Comparison of ENCODE assay signal across 32 mouse cellular contexts in genomic region chr1:194775656-194776374, GRCm38 (mm10).
A peak's percentile ranks its signal among the peaks of the same experiment; 100 is the strongest.
DNase-seq lines count a peak whose midpoint lies in the region; ATAC-seq lines count a peak whose summit lies in the region.
"Had no signal": no experiment of that assay in that cellular context is flagged by ENCODE, and none has a peak within 500 bp of the region (broad histone marks: within the 10 kb centered on the region; RNA-seq: fewer than 3 reads in every experiment).

No protein-coding gene starts in this region.

- H3K9me3 ChIP-seq in liver, embryonic 13.5 days (replicated peaks) = no peaks in the 10 kb centered on the region
- no peaks in the 10 kb centered on the region for H3K9me3 ChIP-seq in liver, embryonic 11.5 days (ENCODE audit: control insufficient read depth, low read length)
- H3K9me3 ChIP-seq: embryonic facial prominence, embryonic 12.5 days; heart, embryonic 13.5 days; hindbrain, embryonic 10.5 days; intestine, embryonic 15.5 days; midbrain, embryonic 15.5 days; stomach, embryonic 15.5 days had no signal

- H3K4me2 ChIP-seq in liver, embryonic 13.5 days = no peak overlapping the region
- H3K4me2 ChIP-seq in liver, embryonic 11.5 days = no peak overlapping the region
- H3K4me2 ChIP-seq: embryonic facial prominence, embryonic 12.5 days; heart, embryonic 13.5 days; intestine, embryonic 15.5 days; midbrain, embryonic 15.5 days; stomach, embryonic 15.5 days had no signal

- H3K9ac ChIP-seq in liver, embryonic 13.5 days = no peak overlapping the region
- no peak overlapping the region for H3K9ac ChIP-seq in liver, embryonic 11.5 days (ENCODE audit: low read depth, low read length)
- H3K9ac ChIP-seq: embryonic facial prominence, embryonic 12.5 days; heart, embryonic 13.5 days; intestine, embryonic 15.5 days; liver, embryonic 14.5 days; midbrain, embryonic 15.5 days; stomach, embryonic 15.5 days had no signal

- no peaks in the 10 kb centered on the region for H3K36me3 ChIP-seq in liver, embryonic 13.5 days
- H3K36me3 ChIP-seq in liver, embryonic 11.5 days (ENCODE audit: control insufficient read depth, insufficient read depth, low read length) = no peaks in the 10 kb centered on the region
- H3K36me3 ChIP-seq: embryonic facial prominence, embryonic 12.5 days; intestine, embryonic 15.5 days; stomach, embryonic 15.5 days had no signal

- H3K4me1 ChIP-seq in liver, embryonic 13.5 days (replicated peaks) = peaks cover 41% of the 10 kb centered on the region
- peaks cover 6% of the 10 kb centered on the region; the same call in 1 of the 2 replicates for H3K4me1 ChIP-seq in liver, embryonic 11.5 days (replicated peaks; ENCODE audit: control insufficient read depth, insufficient read depth, low read length)
- H3K4me1 ChIP-seq: embryonic facial prominence, embryonic 12.5 days; heart, embryonic 13.5 days; hindbrain, embryonic 10.5 days; intestine, embryonic 15.5 days; midbrain, embryonic 15.5 days; stomach, embryonic 15.5 days had no signal

- no peak for DNase-seq in liver, embryonic 13.5 days
- DNase-seq in liver, embryonic 11.5 days (ENCODE audit: low spot score) = no peak
- DNase-seq in A20 (ENCODE audit: low read depth, low spot score) = peak; percentile 75
- DNase-seq in skeletal muscle tissue, adult 2 months (ENCODE audit: low read depth, low spot score) = peak; percentile 8
- DNase-seq in thymus, postnatal 14 days = no peak
- no peak for DNase-seq in adrenal gland, adult 18-20 months (ENCODE audit: low spot score in 2 of 2)
- DNase-seq: adrenal gland, adult 2 months; cerebellum, adult 8-10 months; cerebellum, postnatal 36 days; embryo, embryonic 11 days; gastrocnemius, adult 2 months; gastrocnemius, postnatal 36 days; heart, postnatal 10 days; kidney, adult 9 months; kidney, postnatal 10 days; layer of hippocampus, postnatal 36 days; left cerebral cortex, postnatal 4 days; lung, adult 2 months; lung, postnatal 14 days; thymus, adult 18-20 months; thymus, postnatal 36 days had no signal

- H3K27me3 ChIP-seq in liver, embryonic 13.5 days = no peaks in the 10 kb centered on the region
- no peaks in the 10 kb centered on the region for H3K27me3 ChIP-seq in liver, embryonic 11.5 days (replicated peaks; ENCODE audit: control insufficient read depth, insufficient read depth, low read length)
- H3K27me3 ChIP-seq: embryonic facial prominence, embryonic 12.5 days; heart, embryonic 13.5 days; intestine, embryonic 15.5 days; midbrain, embryonic 15.5 days; stomach, embryonic 15.5 days had no signal

- peak overlapping the region; percentile 37; the same call in 1 of the 2 replicates for H3K27ac ChIP-seq in liver, embryonic 13.5 days
- H3K27ac ChIP-seq in liver, embryonic 11.5 days (ENCODE audit: low read depth, low read length) = no peak overlapping the region
- H3K27ac ChIP-seq: embryonic facial prominence, embryonic 12.5 days; gastrocnemius, adult 2 months; heart, embryonic 13.5 days; hindbrain, embryonic 10.5 days; intestine, embryonic 15.5 days; liver, embryonic 14.5 days; midbrain, embryonic 15.5 days; stomach, embryonic 15.5 days had no signal

- H3K4me3 ChIP-seq in liver, embryonic 13.5 days (replicated peaks) = no peak overlapping the region
- H3K4me3 ChIP-seq in liver, embryonic 11.5 days (ENCODE audit: low read depth, low read length) = no peak overlapping the region
- H3K4me3 ChIP-seq: embryonic facial prominence, embryonic 12.5 days; gastrocnemius, adult 2 months; heart, embryonic 13.5 days; hindbrain, embryonic 10.5 days; intestine, embryonic 15.5 days; midbrain, embryonic 15.5 days; stomach, embryonic 15.5 days had no signal

- no peak for ATAC-seq in liver, embryonic 13.5 days (ENCODE audit: low read depth)
- ATAC-seq in liver, embryonic 11.5 days (replicated peaks; ENCODE audit: low FRiP score) = no peak
- ATAC-seq in common myeloid progenitor, adult 5-6 weeks (replicated peaks; ENCODE audit: low read depth, poor library complexity, severe bottlenecking) = peak; percentile 46
- ATAC-seq: CD4-positive, CD25-positive, alpha-beta regulatory T cell, adult 4 months; forebrain, embryonic 14.5 days; hindbrain, embryonic 16.5 days; midbrain, embryonic 15.5 days had no signal

Comparison
In these comparisons a context has a peak if more than half of its experiments do, and no peak if none do; other contexts are left out.
1. DNase-seq: peak in A20 (single experiment) and skeletal muscle tissue, adult 2 months (single experiment); none in liver, embryonic 13.5 days (single experiment), liver, embryonic 11.5 days (single experiment), thymus, postnatal 14 days (single experiment) and adrenal gland, adult 18-20 months (0 of 2).